Mouse (Mus musculus) hindbrain, embryonic 14.5 days (tissue): Measurements from ENCODE around the gene Kcne2. TPM values are rescaled to one million over a fixed set of nuclear protein-coding genes. Genes with fewer than 3 reads are reported as not detected.

Experiments used
- ATAC-seq: fragments of 200-750 bp; cut with Nextera tagmentation; 2 replicates; pipeline ENCODE4 v1.8.0; 2017; ENCODE audit warnings: moderate number of reproducible peaks, mild to moderate bottlenecking, moderate TSS enrichment, moderate library complexity; ENCODE audit not compliant: low FRiP score
- DNase-seq: peaks from one replicate; pipeline ENCODE4 v3.0.0-alpha.2; 2015; ENCODE audit warnings: low spot score
- H3K27ac ChIP-seq: fragments of 300-500 bp; sonication (generic); 2 replicates; pipeline ENCODE4 v1.5.1; 2014; ENCODE audit warnings: mild to moderate bottlenecking, moderate library complexity
- H3K27me3 ChIP-seq: fragments of 300-500 bp; sonication (generic); 2 replicates; pipeline ENCODE4 v1.6.1; 2014; ENCODE audit warnings: mild to moderate bottlenecking, low read length, mixed read lengths; ENCODE audit not compliant: control insufficient read depth, insufficient read depth
- H3K36me3 ChIP-seq: fragments of 300-500 bp; sonication (generic); replicated peaks from 2 replicates; pipeline ENCODE4 v1.6.1; 2014; ENCODE audit not compliant: control insufficient read depth, insufficient read depth
- H3K4me1 ChIP-seq: fragments of 300-500 bp; sonication (generic); replicated peaks from 2 replicates; pipeline ENCODE4 v1.6.1; 2014; ENCODE audit warnings: antibody characterized with exemption, low read length, mixed read lengths; ENCODE audit not compliant: control insufficient read depth, insufficient read depth
- H3K4me2 ChIP-seq: fragments of 300-500 bp; sonication (generic); replicated peaks from 2 replicates; pipeline ENCODE4 v1.6.1; 2014; ENCODE audit warnings: mild to moderate bottlenecking, moderate library complexity
- H3K4me3 ChIP-seq: fragments of 300-500 bp; sonication (generic); replicated peaks from 2 replicates; pipeline ENCODE4 v1.5.1; 2014; ENCODE audit warnings: mild to moderate bottlenecking, low read length
- H3K9ac ChIP-seq: fragments of 300-500 bp; sonication (generic); 2 replicates; pipeline ENCODE4 v1.6.1; 2014
- H3K9me3 ChIP-seq: fragments of 300-500 bp; sonication (generic); 2 replicates; pipeline ENCODE4 v1.6.1; 2016; ENCODE audit warnings: low read length; ENCODE audit not compliant: control insufficient read depth
- WGBS: fragments of 180-500 bp; shearing (Covaris S2); extraction: QIAGEN DNeasy Blood & Tissue Kit; methylation state at CpG from one replicate; pipeline ENCODE4 v1.1.7; 2014; 5-methylcytosine and 5-hydroxymethylcytosine counted together
- polyA plus RNA-seq: library from polyadenylated mRNA; unstranded; fragments of >200 nt; fragmentation: Nextera tagmentation; extraction: Ambion mirVana; gene quantifications from 2 replicates; pipeline ENCODE4 v1.2.1, GENCODE M21; 2014

The Kcne2 gene
- polyA plus RNA-seq, 1 experiment from 2014 or later = 53.8 TPM

DNA sequence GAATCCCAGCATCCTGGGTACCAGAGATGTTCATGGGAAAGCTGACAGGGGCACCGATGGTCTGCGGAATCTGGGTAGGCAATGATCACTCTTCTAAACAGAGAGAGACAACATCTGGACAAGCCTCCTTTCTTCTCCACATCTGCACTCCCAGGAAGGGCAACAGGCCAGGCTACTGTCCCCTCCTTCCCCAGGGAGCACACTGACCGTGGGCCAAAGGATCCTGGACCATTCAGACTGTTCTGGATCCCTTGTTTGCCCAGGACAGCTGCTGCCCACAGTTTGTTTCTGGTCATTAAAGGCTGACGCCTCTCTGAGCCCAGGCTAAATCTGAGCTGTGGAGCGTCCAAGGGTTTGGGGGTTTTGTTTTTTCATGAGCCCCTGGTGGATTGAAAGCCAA, 9.5 kb upstream of the Kcne2 start:
- H3K36me3 ChIP-seq = no peaks in the 10 kb centered on the region
- no peak overlapping the region for H3K4me3 ChIP-seq
- H3K4me2 ChIP-seq = no peak overlapping the region
- H3K9me3 ChIP-seq = no peaks in the 10 kb centered on the region
- 74% methylated on average over 5 of the region's 5 CpGs for WGBS
- DNase-seq = no peak
- H3K27ac ChIP-seq = no peak overlapping the region
- H3K4me1 ChIP-seq = no peaks in the 10 kb centered on the region
- H3K27me3 ChIP-seq = no peaks in the 10 kb centered on the region
- no peak overlapping the region for H3K9ac ChIP-seq
- ATAC-seq = no peak

DNA sequence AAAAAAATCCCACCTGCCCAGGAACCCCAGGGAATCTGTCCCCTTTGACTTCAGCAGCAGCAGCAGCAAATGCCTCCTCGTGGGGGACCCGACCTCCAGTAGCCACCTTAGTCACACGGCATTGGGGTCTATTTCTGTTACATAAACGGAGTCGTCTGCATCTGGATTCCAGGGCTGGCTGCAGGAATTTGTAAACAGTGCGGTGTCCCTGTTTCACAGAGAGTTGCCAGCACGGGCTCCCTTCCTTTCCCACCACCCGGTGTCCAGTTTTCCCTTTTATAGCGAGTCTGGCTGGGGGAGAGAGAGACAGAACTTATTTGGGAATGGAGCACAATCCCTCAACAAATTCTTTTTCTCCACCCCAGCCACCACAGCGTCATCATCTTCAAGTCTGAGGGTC, 7.1 kb upstream of the Kcne2 start:
- DNase-seq = no peak
- H3K9me3 ChIP-seq = no peaks in the 10 kb centered on the region
- H3K9ac ChIP-seq = no peak overlapping the region
- no peaks in the 10 kb centered on the region for H3K27me3 ChIP-seq
- no peak for ATAC-seq
- 62% methylated on average over 10 of the region's 10 CpGs for WGBS
- no peak overlapping the region for H3K4me3 ChIP-seq
- no peaks in the 10 kb centered on the region for H3K4me1 ChIP-seq
- H3K27ac ChIP-seq = no peak overlapping the region
- no peaks in the 10 kb centered on the region for H3K36me3 ChIP-seq
- H3K4me2 ChIP-seq = no peak overlapping the region

DNA sequence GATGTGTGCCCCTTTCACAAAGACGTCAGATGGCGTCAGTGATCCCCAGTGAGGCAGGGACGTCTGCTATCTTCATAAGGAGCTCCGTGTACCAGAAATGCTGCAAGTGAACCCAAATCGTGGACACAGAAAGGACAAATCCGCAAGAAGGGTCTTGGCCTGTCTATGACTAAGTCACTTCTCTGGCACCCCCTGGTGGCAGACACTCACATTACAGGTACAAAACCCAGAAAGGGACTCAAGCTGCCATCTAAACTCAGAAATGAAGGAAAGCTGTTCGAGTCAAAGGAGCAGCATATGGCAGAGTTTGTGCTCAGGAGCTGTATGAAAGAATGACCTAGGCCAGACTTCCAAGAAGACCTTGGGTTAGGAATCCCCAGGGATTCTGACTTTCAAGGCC, 5.6 kb upstream of the Kcne2 start:
- WGBS = 17% methylated on average over 7 of the region's 7 CpGs
- no peak for ATAC-seq
- H3K9ac ChIP-seq = no peak overlapping the region
- H3K27me3 ChIP-seq = no peaks in the 10 kb centered on the region
- H3K9me3 ChIP-seq = no peaks in the 10 kb centered on the region
- H3K4me1 ChIP-seq = no peaks in the 10 kb centered on the region
- no peaks in the 10 kb centered on the region for H3K36me3 ChIP-seq
- H3K27ac ChIP-seq = no peak overlapping the region
- DNase-seq = peak; percentile 97
- no peak overlapping the region for H3K4me2 ChIP-seq
- H3K4me3 ChIP-seq = no peak overlapping the region

GRCm38 (mm10) chr16:92288778-92289177, 3.4 kb upstream of the Kcne2 start:
- DNase-seq (peak; percentile 60), ATAC-seq (no peak)
- H3K4me3 ChIP-seq = no peak overlapping the region
- no peaks in the 10 kb centered on the region for H3K27me3 ChIP-seq
- no peaks in the 10 kb centered on the region for H3K36me3 ChIP-seq
- H3K4me2 ChIP-seq = no peak overlapping the region
- 88% methylated on average over 9 of the region's 9 CpGs for WGBS
- no peaks in the 10 kb centered on the region for H3K9me3 ChIP-seq
- no peak overlapping the region for H3K27ac ChIP-seq
- no peaks in the 10 kb centered on the region for H3K4me1 ChIP-seq
- H3K9ac ChIP-seq = no peak overlapping the region

- H3K36me3 ChIP-seq = no peaks in the 10 kb centered on the region
- no peak overlapping the region for H3K4me2 ChIP-seq
- H3K9me3 ChIP-seq = no peaks in the 10 kb centered on the region
- no peak for ATAC-seq
- H3K27me3 ChIP-seq = no peaks in the 10 kb centered on the region
- no peak overlapping the region for H3K27ac ChIP-seq
- no peak overlapping the region for H3K4me3 ChIP-seq
- H3K4me1 ChIP-seq = no peaks in the 10 kb centered on the region
- no peak overlapping the region for H3K9ac ChIP-seq
- DNase-seq = no peak
Measured at GRCm38 (mm10) chr16:92290045-92290444, 2.1 kb upstream of the Kcne2 start.

DNA sequence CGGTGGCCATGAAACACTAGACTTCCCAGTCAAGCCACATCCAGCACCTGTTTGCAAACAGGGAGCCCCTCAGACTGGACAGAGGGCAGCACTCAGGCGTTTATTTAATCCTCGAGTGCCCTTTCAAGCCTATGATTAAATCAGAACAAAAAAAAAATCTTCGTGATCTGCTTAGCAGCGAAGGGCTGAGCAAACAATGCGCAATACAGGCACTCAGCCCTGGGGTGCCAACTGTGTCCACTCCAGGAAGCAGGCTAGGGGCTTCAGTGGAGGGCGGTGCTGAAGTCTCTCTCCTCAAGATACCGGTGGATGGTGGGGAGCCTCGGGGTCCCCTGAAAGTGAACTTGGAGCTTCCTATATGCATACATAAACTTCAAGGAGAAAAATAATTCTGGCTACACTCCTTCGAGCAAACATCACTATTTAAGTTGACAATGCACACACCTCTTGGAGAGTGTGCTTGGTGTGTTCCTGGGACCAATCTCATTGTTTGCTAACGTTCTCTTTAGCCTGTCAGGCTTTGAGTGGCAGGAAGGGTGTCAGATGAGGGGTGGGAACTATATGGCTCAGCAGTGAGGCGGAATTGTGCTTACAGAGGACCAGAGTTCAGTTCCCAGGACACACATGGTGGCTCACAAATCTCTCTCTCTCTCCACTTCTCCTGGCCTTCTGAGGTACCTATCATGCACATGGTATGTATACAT, 2.2 kb downstream of the Kcne2 start:
- Histone ChIP-seq H3K27me3 (no peaks in the 10 kb centered on the region), H3K4me1 (no peaks in the 10 kb centered on the region), H3K4me3 (no peak overlapping the region), H3K9me3 (no peaks in the 10 kb centered on the region), H3K9ac (no peak overlapping the region), H3K27ac (no peak overlapping the region), H3K36me3 (no peaks in the 10 kb centered on the region), H3K4me2 (no peak overlapping the region)
- ATAC-seq (no peak), DNase-seq (no peak)
- 49% methylated on average over 12 of the region's 12 CpGs for WGBS

- 86% methylated on average over 2 of the region's 2 CpGs for WGBS
- no peak overlapping the region for H3K9ac ChIP-seq
- no peak overlapping the region for H3K4me3 ChIP-seq
Measured at GRCm38 (mm10) chr16:92295328-92295727, 3.1 kb downstream of the Kcne2 start.

GRCm38 (mm10) chr16:92300649-92301411, 8.6 kb downstream of the Kcne2 start, which contains the start of gene Smim11:
TSS of gene Smim11 (plus strand) at chr16:92301286.
- Histone ChIP-seq H3K27me3 (no peaks in the 10 kb centered on the region), H3K27ac (peak within 1 kb of the TSS; percentile 87), H3K4me3 (peak within 1 kb of the TSS; percentile 61), H3K4me1 (peaks cover 24% of the 10 kb centered on the region), H3K9ac (peak within 1 kb of the TSS; percentile 76), H3K36me3 (peaks cover 8% of the 10 kb centered on the region), H3K4me2 (peak within 1 kb of the TSS; percentile 80), H3K9me3 (no peaks in the 10 kb centered on the region)
- 9% methylated on average over 32 of the region's 32 CpGs for WGBS
- ATAC-seq = peak; percentile 95
- peak; percentile 100 for DNase-seq

More at GRCm38 (mm10) chr16:92295328-92295727, 3.1 kb downstream of the Kcne2 start:
- H3K9me3 ChIP-seq = no peaks in the 10 kb centered on the region
- ATAC-seq (no peak), DNase-seq (no peak)
- no peaks in the 10 kb centered on the region for H3K36me3 ChIP-seq
- no peak overlapping the region for H3K27ac ChIP-seq
- no peaks in the 10 kb centered on the region for H3K27me3 ChIP-seq
- H3K4me2 ChIP-seq = no peak overlapping the region
- peaks cover 4% of the 10 kb centered on the region for H3K4me1 ChIP-seq

- peak overlapping the region; percentile 61 for H3K4me3 ChIP-seq
- ATAC-seq (peak; percentile 68), DNase-seq (no peak)
- H3K36me3 ChIP-seq = peaks cover 14% of the 10 kb centered on the region
- peak overlapping the region; percentile 80 for H3K4me2 ChIP-seq
- H3K4me1 ChIP-seq = peaks cover 24% of the 10 kb centered on the region
- H3K9me3 ChIP-seq = no peaks in the 10 kb centered on the region
- under 1% methylated on average over 12 of the region's 12 CpGs for WGBS
- H3K27me3 ChIP-seq = no peaks in the 10 kb centered on the region
- peak overlapping the region; percentile 60 for H3K27ac ChIP-seq
- H3K9ac ChIP-seq = peak overlapping the region; percentile 76
Measured at GRCm38 (mm10) chr16:92301412-92301806, 9.2 kb downstream of the Kcne2 start.
